Mouse (Mus musculus) gastrocnemius, adult 18-20 months (tissue): Measurements from ENCODE around the gene Magi2. TPM values are rescaled to one million over a fixed set of nuclear protein-coding genes. Genes with fewer than 3 reads are reported as not detected.

Source experiments
- DNase-seq: peaks from one replicate; pipeline ENCODE4 v3.0.0; 2021; ENCODE audit warnings: low spot score
- total RNA-seq, 2 experiments: library from RNA; stranded (reverse); gene quantifications; 2 replicates each; pipeline ENCODE4 v1.2.3; 2021

Magi2 gene
- total RNA-seq, 2 experiments from 2014 or later, result 0.53 to 0.85 TPM

DNA sequence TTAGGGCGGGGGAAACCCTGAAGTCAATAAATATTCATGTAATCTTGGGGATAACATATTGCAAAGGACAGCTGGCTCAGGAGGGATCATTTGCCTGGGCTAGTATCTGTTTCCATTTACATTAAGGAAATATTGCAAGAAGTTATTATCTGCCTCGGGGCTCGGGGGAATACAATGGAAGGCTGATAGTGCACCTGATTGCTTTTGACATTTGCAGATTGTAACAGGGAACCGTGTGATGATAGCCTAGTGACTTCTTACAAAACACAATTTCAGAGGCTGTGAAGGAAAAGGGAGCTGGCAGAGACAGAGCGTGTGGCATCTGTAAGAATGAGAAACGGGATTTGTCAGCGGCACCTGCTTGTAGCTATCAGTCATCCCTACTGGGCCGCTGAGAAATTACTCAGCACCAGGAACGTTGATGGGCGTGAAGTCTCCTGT is 1356.2 kb downstream of the Magi2 start:
- no peak for DNase-seq

DNA sequence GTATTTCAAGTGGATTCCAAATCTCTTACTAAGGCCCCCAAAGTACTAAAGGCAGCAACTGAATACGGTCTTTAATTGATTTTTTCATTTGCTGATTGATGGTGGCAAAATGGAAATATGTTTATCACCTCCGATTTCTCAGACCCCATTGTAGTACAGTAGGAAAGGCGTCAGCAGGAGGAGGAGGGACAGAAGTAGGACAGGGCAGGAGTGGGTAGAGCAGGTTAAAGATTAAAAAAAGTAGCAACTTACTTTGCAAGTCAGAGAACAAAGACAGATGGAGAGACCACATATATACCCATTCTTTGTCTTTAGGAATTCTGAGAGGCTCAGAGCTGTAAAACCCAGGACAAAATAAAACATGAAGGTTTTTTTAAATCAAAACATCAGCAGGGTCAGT is 1356.8 kb downstream of the Magi2 start:
- no peak for DNase-seq

DNA sequence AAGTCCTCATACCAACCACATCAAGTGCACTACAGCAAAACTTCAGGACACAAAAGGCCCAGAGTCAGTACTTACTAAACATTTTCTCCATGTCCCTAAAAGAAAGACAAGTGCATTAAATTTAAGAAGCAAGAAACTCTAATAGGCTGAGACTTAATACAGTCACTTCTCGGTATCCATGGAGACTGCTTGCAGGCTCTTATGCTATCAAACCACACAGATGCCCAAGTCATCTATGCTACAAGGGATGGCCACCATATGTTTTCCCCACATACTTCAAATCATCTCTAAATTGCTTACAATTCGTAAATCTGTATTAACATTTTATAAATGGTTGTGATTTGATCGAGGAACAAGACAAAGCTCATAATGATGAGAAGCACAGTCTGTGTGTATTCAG is 1357.9 kb downstream of the Magi2 start:
- DNase-seq, result no peak

DNA sequence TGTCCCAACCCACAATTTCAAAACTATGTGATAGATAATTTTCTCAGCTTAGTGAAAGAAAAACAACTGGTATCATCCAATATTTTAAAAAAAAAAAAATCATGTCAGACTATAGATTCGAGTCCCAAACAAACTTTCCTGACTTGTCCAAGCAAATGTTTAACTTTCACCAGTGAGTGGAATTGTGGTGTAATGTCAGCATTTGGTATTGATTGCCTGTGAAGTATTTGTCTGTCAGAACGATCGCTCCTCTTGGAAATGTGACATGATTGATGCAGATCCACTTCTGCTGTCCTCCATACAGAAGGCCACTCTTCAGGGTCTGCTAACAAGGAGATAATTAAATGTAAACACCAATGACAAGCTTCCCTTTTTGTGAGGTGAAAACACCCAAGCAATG is 1362.9 kb downstream of the Magi2 start:
- DNase-seq, result no peak

DNA sequence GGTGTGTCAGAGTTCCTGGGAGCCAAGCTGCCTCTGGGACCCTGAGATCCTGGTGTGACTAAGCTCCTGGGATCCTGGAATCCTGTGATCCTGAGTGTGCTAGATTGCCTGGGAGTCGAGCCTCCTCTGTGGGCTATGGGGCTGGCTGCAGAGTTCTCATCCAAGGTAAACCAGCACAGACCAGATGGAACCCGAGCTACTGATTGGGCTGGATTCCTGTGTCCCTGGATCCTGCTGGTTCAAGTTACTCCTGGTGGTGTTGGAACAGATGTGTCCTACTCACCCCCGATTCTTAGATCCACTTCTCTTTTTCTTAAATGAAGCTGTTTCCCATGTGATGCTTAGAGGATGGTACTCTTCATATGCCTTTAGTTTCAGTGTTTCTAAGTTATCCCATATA is 1371.4 kb downstream of the Magi2 start:
- no peak for DNase-seq

DNA sequence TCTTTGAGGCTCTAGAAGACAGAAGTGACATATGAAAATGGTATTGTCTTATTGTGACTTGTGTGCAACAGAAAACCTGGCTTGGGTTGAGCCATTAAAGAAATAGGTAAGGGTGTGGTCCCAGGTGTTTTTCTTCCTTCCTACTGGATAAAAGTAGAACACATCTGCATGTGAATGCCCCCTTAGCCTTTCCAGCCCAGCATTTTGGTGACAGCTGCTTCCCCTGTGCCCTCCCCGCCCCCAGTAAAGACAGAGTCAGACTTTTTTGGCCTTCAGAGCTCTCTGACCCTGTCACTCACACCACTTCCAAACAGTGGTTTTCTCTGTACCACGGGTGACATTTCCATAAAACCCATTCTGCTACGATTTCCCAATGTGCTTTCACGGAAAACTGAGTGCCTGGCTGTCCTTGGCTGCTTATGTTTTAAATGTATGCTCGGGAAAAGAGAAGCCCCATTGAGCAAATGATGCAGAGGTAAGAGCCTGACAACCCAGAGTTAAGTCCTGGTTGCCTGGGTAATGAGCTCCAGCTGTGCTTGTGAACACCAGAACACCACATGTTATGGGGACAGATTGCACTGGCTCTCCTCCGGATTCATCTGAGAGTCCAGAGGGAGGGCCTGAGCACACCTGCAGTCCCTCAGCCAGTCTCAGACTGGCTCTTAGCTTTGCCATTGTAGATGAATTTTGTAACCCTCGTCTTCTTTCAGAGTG is 1377.1 kb downstream of the Magi2 start:
- no peak for DNase-seq

DNA sequence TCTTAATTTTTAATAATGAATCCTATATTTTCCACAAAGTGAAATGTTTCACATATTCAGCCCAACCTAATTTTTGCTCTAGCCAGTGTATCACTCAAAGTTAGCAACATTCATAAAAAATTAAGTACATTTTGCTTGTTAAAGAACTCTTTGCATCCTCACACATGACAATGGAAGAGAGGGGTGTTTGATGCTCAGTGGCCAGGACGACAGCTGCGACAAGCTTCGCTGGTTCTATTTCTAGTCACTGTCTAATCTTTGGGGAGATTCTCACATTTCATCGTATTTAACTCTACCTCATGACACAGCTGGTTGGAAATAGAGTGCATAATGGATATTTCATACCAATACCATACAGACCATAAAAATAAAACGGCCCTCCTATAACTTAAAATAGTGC is 1379.7 kb downstream of the Magi2 start:
- DNase-seq, result no peak

DNA sequence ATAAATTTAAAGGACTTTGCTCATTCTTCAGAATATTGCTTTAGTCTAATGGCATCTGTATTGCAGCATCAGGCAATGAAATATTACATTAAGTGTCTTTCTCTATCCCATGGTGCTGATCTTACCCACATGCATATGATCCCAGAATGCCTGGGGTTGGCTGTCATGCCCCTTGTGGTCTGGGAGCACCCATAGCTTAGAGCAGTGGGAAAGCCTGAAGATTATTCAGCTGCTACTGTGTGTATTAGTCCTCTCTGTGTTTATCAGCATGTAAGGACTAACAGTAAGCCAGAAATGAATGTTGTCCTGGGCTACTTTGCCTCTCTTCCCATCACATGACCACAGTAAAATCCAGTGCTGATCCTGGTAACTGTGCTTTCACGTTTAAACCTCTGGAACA is 1380.7 kb downstream of the Magi2 start:
- DNase-seq, result no peak

DNA sequence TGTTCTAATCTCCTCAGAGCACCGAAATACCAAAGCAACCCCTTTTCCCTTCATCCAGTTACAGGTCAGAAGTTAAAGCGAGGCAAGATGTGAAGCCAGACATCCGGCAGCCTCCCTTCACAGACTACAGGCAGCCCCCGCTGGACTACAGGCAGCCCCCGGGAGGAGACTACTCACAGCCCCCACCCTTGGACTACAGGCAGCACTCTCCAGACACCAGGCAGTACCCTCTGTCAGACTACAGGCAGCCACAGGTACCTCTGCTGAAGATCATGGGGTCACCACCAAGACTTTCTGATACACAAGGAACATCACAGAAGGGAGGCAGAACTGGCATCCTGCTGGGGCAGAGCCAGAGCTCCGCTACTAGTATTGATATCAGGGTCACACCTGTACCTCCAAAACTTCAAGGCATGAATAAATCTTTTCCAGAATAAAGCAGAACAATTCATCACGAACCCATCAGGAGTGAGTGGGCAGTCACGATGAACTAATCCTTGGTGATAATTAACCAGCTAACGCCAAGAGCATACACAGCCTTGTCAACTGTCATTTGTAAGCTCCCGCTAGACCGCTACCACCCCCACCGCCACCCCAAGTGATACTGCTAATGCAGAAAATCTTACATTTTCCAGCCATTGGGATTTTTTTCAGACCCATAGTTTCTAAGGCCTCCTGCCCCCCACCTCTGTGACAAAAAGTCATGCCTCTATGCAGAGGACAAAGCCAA is 1382.5 kb downstream of the Magi2 start:
- DNase-seq, result no peak

DNA sequence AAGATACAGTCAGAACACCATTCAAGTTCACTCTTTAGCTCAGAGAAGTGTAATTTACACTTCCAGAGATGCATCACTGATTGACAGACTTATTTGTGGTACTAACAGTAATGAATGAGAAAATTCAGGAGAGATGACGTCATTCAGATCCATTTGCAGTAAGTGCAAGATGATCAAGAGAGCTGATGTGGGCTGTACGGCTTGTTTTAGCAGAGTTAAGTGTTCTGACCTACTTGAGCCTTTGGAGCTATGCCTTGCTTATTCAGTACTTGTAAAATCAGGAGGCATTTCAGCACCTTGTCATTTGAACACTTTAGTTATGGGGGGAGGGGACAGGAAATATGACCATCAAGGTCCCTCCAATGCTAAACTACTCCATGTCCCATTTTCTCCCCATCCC is 1383.8 kb downstream of the Magi2 start:
- DNase-seq, result no peak

DNA sequence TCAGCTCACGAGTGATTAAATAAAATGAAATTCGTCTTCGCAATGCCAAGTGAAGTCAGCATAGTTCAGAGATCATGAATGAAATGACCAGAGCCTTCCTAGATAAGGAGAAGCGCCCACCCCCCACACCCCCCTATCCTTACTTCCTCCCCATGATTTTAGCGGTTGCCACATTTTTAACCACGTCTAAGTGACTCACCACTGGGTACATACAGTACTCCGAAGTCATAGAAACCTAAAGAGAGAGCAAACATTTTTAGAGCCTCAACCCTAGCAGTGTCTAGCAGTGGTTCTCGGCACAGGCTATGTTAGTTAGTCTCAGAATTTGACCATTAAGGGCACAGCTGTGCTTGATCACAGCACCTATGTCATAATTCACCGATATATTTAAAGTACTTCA is 1385.8 kb downstream of the Magi2 start:
- no peak for DNase-seq

DNA sequence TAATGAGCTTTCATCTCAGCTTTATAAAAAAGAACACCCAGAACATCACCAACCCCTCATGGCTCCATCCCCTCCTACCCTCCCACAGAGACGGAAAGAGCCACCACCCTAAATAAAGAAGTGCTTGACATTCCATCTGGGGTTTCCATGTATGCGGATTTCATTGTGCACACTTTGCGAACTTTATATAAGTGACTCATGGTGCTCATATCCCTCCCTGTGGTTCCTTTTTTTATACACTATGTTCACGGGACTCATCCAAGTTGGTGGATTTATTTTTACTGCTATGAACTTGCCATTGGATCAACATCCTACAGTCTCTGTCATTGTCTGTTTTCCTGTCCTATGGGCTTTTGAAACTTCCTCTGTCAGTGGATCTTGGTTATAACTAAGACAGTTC is 1388.1 kb downstream of the Magi2 start:
- DNase-seq, result no peak

DNA sequence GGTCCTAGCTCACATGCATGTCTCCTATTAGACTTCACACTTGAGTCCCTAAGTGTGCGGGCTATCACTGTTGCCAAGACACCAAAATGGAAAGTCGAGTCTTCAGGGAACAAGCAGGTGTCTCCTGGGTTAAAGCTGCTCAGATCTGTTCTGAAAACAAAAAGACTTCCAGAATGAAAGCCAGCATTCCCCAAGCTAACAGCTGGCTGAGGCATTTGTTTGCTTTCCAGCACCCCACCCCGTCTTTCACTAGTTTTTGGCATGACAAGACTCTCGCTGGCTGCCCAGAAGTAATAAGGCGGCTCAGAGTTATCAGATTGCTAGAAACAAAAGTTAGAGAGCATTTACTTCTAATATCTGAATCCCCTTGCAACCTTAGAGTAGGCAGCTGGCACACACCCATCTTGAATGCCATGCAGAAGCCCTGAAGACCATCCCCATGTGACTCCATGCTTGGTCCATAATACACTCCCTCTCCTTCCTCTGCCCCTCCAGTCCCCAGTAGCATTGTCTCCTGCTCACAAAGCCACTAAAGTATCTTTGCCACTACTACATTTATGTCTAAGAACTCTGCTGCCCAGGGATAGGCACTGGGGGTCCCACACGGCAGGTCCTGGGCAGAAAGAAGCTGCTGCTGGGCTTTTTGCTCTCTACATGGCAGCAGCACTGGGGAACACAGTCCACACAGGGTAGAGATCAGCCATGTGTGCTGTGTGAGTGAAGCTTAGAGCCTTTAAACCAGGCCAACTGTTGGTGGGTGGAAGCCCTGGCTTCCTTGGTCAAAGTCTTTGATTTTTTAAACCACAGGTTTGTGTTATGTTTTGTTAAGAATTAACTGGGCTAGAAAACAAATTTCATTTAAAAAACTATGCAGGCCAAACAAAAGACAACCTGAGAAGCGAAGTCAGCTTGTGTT is 1394.0 kb downstream of the Magi2 start:
- peak; percentile 23 for DNase-seq

DNA sequence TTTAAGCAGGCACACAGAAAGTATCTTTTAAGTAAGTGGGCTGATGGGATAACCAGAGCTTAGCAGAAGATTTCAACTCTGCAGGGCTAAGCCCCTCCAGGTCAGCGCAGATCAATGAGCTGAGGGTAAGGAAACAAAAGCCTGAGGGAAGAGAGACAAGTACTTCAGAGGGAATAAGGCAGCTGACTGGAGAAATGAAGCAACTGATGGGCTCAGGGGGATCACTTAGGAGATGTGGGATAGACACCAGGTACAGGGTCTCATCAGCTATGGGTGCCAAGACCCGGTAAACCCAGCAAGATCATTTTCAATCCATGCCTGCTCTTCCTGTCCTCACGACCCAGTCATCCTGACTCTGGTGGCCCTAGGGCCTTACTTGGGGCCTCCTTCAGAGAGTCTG is 1395.6 kb downstream of the Magi2 start:
- no peak for DNase-seq

DNA sequence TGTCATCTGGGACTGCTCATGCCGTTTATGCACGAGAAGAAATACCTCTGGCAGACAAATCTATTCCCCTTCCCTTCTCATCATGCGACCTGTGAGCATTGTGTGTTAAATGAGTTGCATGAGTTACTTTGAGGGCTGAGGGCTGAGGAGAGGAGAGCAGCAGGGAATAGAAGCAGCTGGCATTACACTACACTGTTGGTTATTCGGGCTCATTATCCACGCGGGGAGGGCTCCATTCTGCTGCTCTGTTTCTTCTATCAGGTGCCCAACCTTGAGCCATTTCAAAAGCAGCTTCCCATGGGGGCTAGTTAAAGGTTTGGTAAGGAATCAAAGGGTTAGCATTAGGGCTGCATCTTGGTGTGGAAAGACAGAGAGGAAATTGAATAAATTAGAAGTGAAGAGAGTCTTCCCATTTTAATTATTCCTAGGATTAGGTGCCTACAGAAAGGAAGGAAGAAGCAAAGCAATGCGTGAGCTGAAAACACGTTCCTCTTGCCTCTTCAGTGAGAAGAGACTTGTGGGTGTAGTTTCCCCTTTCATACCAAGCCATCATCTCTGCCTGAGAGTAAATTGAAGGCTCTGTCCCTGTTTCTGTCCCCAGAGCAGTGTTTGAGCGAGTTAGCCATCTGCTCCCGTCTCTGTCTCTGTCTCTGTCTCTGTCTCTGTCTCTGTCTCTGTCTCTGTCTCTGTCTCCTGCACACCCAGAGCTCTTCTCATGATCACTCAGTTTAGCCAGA is 1396.2 kb downstream of the Magi2 start:
- no peak for DNase-seq

DNA sequence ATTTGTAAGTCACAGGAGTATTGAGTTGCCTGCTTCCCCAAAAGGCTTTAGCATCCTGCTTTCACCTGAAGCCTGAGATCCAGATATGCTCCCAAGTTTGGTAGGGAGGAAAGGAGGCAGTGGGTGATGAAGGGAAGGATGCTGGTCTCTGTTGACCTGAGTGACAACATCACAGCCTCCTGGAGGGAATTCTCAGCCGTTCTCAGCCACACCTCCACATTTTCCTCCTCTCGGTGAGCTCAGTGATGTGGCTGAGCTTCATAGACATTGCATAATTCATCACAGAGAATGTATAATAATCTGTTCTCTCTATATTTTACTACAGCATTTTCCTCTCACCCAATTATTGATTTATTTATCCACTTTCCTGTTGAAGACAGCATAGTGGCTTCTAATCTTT is 1398.3 kb downstream of the Magi2 start:
- DNase-seq, result no peak

DNA sequence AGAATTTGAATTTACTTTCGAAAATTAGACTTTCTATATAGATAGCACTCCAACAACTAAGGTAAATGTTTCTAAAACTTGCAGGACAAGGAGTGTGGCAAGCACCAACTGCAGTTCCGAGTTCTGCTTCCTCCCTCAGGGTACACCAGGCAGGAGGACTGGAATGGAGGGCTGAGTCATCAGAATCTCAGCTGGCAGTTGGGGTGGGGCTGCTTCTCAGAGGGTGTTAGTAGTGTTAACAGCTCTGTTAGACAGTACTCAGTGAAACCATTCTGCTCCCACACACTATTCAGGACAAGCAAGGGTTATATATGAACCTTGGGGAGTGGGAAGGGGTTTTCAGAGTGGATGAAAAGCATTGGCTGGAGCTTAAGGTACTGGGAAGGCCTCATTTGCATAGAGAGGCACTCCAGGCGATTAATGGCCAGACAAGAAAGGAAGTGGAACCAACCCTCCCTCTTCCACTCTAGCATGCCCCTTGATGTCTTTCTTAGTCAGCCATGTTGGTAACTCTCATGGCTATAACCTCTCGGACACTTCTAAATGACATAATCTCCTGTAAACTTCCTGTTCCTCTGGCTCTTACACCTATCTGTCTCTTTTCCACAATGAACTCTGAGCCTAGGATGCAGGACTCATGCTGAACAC is 1402.2 kb downstream of the Magi2 start:
- DNase-seq, result no peak

DNA sequence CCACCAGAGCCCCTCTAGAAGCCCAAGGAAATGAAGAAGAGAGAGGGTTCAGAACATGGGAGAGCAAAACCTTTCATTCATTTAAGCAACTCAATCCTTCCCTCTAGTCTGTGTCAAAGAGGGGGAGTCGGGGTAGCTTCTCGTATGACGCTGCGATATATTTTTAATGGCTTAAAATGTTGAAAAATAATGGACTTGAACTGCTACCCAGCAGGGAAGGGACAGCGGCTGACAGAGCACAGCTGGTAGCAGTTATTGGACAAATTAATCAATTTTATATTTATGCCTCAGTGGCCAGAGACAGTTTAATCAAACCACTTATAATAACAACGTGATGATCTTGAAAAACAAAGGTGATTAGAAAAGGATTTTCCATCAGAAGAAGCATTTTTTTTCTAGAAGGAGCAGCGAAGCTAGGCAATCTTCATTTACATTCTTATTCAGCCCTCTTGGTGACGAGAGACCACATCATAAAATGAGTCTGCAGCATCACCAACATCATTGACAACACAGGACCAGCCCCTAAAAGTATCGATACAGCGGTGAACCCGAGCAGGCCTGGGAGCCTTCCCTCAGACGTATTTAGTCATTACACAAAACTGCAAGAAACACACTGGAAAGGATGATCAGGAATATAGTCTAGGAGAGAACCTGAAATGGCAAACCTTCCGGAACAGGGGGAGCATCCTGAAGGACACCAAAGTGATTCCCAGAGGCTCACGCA is 1407.4 kb downstream of the Magi2 start:
- DNase-seq, result no peak

DNA sequence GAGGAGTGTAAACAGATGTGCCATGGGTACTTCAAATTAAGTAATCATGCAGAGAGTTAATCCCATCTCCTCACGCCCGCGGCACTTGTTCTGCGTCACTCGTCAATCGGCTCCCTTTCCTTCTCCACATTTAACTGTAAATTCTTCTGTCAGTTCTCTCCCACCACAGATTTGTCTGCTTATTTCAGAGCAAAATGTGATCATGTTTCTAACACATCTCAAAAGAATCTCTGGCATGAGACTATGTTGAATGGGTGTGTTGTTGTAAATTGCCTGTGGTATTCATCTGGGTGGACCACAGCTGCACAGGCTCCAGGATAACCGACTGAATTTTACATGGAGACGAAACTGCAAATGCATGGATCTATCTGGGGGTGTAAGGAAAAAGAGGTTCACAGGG is 1408.0 kb downstream of the Magi2 start:
- no peak for DNase-seq

DNA sequence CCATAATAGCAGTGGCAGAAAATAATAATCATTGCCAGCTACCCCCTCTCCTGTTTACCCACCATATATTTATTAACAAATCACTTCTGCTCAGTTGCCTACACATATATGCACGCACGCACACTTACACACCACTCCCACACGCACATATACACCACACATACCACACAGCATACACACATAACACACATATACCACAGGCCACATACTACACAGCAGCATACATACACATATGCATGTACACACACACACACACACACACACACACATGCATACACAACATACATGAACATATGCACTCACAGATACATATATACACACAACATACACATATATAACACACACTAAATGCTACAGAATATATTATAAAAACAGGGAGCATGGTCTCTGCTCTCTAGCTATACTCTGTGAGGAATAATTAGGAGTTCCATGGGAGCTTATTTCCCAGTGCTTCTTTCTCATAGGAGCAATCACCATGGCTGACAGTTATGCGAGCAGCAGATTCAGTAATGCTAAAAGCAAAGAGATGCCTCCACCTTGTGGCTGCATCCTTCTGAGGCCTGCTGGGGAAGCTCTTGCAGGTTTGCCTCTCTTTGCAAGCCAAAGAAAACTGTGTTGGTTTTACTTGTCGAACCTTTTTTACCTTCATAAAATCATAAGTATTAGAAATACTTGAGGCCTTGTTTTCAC is 1410.6 kb downstream of the Magi2 start:
- no peak for DNase-seq
